Mouse (Mus musculus) CD8-positive naive resting alpha-beta T cell, adult 2 months (primary cell): ENCODE data around the gene Vopp1.

Source experiments
- DNase-seq, 2 experiments: peaks; one replicate each; pipeline ENCODE4 v3.0.0; 2022; ENCODE audit warnings: low read depth in 2 of 2, low spot score in 2 of 2

The Vopp1 gene

GRCm38 (mm10) chr6:57787376-57787775, 37.6 kb downstream of the Vopp1 start:
- DNase-seq, result no peak

DNA sequence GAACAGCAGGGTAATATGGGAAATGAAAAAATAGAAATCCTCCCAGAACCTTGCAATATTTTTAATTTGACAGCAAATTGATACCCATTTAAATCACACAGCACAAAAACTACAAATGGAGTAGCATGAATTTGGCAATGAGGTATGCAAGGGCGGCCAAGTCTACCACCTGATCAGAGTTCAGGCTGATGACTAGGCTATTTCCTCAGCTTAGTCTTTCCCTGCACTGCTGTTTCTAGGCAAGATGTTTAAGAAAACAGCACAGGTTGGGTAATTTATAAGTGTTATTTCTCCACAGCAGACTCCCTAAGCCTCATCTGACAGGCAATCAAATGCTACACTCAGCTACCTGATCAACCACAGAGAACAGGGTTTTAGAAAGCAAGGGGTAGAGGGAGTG, 40.7 kb downstream of the Vopp1 start:
- no peak for DNase-seq

- no peak for DNase-seq
Observed at GRCm38 (mm10) chr6:57782658-57783057, 42.3 kb downstream of the Vopp1 start.

- no peak for DNase-seq
Observed at GRCm38 (mm10) chr6:57780359-57780758, 44.6 kb downstream of the Vopp1 start.

- no peak for DNase-seq
Observed at GRCm38 (mm10) chr6:57773792-57774191, 51.2 kb downstream of the Vopp1 start.

- DNase-seq, result no peak
Observed at GRCm38 (mm10) chr6:57770467-57771190, 54.3 kb downstream of the Vopp1 start.

DNA sequence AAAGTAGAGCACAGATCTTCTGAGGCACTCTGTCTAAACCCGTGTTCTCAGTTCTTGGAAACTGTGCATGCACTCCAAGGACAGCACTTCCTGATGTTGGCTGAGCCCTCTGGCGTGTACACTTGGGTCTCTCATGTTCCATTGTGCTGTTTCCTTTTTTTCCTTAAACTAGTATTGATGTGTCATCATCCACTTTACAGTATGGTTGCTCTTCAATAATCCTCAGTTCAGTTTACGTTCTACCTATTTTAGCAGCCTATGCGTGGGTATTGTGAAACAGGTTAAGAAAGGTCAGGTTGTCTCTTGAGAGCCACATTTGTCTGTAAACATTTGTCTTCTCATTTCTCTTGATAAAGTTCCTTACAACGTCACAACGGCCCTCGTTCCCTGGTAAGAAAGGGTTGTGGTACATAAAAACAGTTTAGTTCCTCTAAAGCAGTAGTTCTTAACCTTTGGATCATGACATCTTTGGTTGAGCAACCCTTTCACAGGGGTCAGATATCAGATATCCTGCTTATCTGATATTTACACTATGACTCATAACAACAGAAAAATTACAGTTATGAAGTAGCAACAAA, 55.9 kb downstream of the Vopp1 start:
- DNase-seq, result no peak

- no peak for DNase-seq
Observed at GRCm38 (mm10) chr6:57767112-57767868, 57.7 kb downstream of the Vopp1 start.

- no peak for DNase-seq
Observed at GRCm38 (mm10) chr6:57766287-57766686, 58.7 kb downstream of the Vopp1 start.

- no peak for DNase-seq
Observed at GRCm38 (mm10) chr6:57765095-57765878, 59.7 kb downstream of the Vopp1 start.

- no peak for DNase-seq
Observed at GRCm38 (mm10) chr6:57763054-57763453, 61.9 kb downstream of the Vopp1 start.

DNA sequence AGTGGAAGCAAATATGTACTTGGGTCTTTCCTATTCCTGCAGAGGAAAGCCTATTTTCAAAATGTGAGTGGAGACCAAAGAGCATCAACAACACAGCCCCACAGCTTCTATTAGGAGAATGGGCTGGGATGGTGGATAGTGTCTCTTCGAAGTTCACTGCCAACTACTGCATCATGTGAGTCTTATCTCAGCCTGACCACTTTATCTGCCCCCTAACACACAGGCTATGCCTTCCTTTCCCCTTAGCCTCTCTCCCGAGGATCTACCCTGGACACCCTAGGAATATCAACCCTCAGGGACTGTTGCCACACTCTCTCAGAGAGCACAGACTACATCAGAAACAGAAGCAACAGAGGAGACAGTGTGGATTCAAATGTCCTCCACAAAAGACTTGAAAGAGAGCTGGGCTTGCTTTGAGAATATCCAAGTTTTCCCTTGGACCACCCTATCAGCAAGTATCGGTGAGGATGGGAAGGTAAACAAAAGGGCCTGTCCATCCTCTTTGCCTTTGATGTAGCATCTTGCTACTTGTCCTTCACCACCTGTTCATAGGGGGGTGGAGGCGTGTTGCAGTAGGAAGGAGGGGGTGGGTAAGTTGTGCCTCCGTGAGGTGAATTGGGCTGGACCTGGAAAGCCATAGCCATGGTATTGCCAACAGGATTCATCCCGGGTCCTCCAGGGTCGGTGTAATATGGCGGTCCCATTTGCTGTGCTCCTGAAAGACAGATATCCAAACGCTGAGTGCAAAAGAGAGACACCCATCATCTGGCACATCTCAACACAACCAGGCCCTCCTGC, 70.8 kb downstream of the Vopp1 start:
- no peak for DNase-seq

GRCm38 (mm10) chr6:57745748-57746129, 79.2 kb downstream of the Vopp1 start:
- no peak for DNase-seq

DNA sequence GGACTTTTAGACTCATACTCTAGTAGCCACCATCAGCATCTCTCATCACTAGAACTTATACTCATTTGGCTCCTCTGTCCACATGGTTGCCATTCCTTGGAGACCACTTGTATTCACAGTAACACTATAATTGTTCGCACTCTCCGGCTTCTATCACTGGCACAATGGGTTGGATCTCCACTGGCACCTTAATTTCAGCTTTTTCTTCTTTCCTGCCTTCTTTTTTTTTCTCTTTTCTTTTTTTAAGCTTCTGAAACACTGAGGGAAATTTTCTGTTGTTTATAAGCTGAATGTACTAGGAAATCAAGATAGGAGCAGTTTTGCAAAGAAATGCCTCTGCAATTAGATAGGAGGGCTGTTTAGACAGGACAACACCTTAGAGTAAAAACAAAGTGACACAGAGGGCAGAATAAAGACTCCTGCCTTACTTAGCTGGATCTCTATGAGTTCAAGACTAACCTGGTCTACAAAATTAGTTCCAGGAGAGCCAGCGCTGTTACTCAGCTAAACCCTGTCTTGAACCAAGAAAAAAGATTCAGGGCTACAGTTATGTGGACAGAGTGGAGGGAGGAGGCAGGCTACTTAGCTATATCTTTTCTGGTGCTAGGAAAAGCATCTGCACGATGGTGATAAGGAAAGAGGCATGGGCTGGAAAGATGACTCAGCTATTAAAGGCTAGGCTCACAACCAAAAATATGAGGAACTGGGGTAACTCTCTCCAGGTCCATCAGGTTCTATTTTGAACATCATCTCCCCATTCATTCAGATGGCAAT, 79.8 kb downstream of the Vopp1 start:
- no peak for DNase-seq

DNA sequence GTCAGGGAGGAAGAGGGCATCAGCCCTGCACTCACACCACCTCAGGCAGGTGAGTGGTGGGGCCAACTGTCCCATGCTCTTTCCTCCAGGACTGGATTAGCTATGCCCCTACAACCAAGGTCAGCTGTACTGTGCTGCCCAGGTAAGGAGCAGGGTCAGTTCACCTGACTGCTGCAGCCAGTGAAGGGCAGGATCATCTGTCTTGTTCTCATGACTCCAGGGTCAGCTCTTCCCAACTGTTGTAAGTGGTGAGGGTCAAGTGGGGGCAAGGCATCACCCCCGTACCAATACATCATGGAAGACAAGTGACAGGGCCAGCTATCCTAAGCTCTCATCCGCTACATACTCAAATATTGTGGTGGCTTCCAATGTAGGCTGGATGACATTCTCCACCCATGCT, 80.8 kb downstream of the Vopp1 start:
- DNase-seq, result no peak

GRCm38 (mm10) chr6:57743333-57743732, 81.6 kb downstream of the Vopp1 start:
- DNase-seq, result no peak

DNA sequence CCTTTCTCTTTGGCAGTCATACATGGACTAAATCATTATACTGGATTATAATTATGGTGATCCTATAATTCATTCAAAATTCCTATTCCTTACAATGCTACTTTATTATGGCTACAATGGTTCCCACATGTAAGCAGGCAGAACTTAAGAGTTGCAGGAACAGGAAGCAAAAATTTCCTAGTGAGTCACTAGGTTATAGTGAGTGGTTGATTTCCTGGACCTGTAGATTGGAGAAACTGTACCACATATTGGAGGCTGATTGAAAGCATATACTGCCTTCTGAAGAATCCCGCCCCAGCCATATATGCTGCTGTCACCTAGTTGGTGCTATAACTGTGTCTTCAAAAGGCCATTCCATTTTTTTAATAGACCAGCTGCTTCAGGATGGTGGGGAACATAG, 82.2 kb downstream of the Vopp1 start:
- no peak for DNase-seq

DNA sequence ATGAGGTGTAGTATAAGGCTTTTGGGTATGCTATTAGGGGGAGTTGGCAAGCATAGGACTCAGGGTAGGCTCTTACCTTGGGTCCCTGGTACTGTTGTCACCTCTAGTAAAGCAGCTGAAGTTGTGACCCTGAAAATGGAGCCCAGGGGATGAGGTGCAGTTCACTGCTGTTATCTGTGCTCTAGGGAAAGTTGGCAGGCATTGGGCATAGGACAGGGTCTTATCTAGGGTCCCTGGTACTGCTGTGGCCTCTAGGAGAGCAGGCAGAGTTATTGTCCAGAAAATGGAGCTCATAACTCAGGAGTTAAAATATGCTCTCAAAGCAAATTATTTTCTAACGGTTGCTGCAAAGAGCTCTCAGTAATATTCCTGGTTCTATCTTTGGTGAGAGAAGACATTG, 103.6 kb downstream of the Vopp1 start:
- no peak for DNase-seq

DNA sequence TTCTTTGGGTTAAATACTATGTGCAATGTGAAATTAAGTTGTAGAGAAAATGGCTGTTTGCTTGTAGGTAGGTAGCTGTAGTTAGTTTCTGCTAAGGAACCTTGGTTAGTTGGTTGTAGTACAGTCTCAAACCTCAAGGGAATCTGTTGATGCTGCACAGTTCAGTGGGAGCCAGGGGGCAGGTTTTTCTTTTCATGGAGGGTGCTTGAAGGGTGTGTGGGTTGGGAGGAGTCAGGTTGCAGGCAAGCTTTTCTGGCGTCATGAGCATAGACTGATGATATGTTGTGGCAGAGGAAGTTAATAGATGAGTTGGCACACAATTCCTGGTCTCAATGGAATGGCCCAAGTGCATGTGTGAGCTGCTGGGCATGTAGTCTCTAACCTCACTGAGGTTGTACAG, 113.2 kb downstream of the Vopp1 start:
- DNase-seq, result peak in 1 of 2 experiments; percentile 3

- no peak for DNase-seq
Observed at GRCm38 (mm10) chr6:57706721-57707120, 118.2 kb downstream of the Vopp1 start.
